Comparison of ENCODE assay signal across 10 mouse cellular contexts in the genomic region with DNA sequence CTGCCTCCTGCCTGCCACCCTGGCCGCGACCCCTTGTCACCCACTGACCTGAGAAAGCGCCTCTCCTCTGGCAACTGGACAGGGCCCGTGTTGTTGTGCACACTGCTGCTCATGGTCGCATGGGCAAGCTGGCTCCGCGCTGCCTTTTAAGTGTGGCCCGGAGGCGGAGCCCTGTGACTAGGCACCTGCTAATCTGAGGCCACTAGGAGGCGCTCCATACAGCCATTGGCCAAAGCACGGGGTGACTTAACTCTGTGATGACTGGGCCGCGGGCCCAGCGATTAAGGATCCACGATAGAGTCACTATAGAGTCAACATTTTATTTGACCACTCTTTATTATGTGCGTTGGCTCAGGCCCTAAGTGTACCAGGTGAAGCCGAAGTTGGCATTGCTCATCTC. TPM values are rescaled to one million over a fixed set of nuclear protein-coding genes. Genes with fewer than 3 reads are reported as not detected.
DNase-seq lines count a peak whose midpoint lies in the region; ATAC-seq and TF ChIP-seq lines count a peak whose summit lies in the region.
"Had no signal": no experiment of that assay in that cellular context is flagged by ENCODE, and none has a peak within 500 bp of the region (broad histone marks: within the 10 kb centered on the region; RNA-seq: fewer than 3 reads in every experiment).

No protein-coding gene starts in this region.

- H3K4me1 ChIP-seq in hindbrain, embryonic 10.5 days (replicated peaks), result peaks cover 84% of the 10 kb centered on the region
- H3K4me1 ChIP-seq in hindbrain, embryonic 12.5 days, result peaks cover 45% of the 10 kb centered on the region
- no peaks in the 10 kb centered on the region for H3K4me1 ChIP-seq in embryonic fibroblast, embryonic 13.5 days (ENCODE audit: control insufficient read depth, insufficient read depth, low read length)

- no peak for ATAC-seq in hindbrain, embryonic 12.5 days (ENCODE audit: low FRiP score)

- no peak overlapping the region for H3K4me2 ChIP-seq in hindbrain, embryonic 12.5 days (replicated peaks)
- H3K4me2 ChIP-seq: hindbrain, embryonic 15.5 days; neural tube, embryonic 12.5 days had no signal

- TF ChIP-seq POLR2A in embryonic fibroblast, embryonic 13.5 days (IDR thresholded peaks at IDR 0.05; ENCODE audit: low read depth, low read length), result no peak

- peaks cover 67% of the 10 kb centered on the region for H3K36me3 ChIP-seq in hindbrain, embryonic 10.5 days
- peaks cover 26% of the 10 kb centered on the region for H3K36me3 ChIP-seq in hindbrain, embryonic 12.5 days

- WGBS in hindbrain, embryonic 10.5 days, result 40% methylated on average over 17 of the region's 17 CpGs
- WGBS in hindbrain, embryonic 12.5 days, result 30% methylated on average over 17 of the region's 17 CpGs

- H3K4me3 ChIP-seq in hindbrain, embryonic 10.5 days, result no peak overlapping the region
- H3K4me3 ChIP-seq in hindbrain, embryonic 12.5 days, result no peak overlapping the region
- H3K4me3 ChIP-seq in embryonic fibroblast, embryonic 13.5 days (ENCODE audit: insufficient read depth, low read length), result no peak overlapping the region
- H3K4me3 ChIP-seq: hindbrain, embryonic 15.5 days; neural tube, embryonic 12.5 days had no signal

- H3K27me3 ChIP-seq in hindbrain, embryonic 10.5 days (ENCODE audit: insufficient read depth, poor library complexity, severe bottlenecking), result peaks cover 36% of the 10 kb centered on the region
- peaks cover 31% of the 10 kb centered on the region for H3K27me3 ChIP-seq in hindbrain, embryonic 12.5 days

- no peaks in the 10 kb centered on the region for H3K9me3 ChIP-seq in hindbrain, embryonic 10.5 days
- H3K9me3 ChIP-seq in hindbrain, embryonic 12.5 days (replicated peaks), result no peaks in the 10 kb centered on the region
- H3K9me3 ChIP-seq: hindbrain, embryonic 15.5 days; neural tube, embryonic 12.5 days had no signal

- DNase-seq in hindbrain, embryonic 10.5 days (ENCODE audit: low spot score), result peak; percentile 75
- DNase-seq in CD8-positive naive resting alpha-beta T cell, adult 2 months (ENCODE audit: low read depth in 2 of 2, low spot score in 2 of 2), result peak; percentile 53 to 55
- DNase-seq in brain, adult 2 months (ENCODE audit: low read depth, low spot score), result peak; percentile 73
- DNase-seq in kidney, postnatal 36 days, result peak; percentile 43 to 81
- DNase-seq in lung, postnatal 25 days (ENCODE audit: low spot score), result peak; percentile 31
- peak; percentile 49 for DNase-seq in thymus, postnatal 14 days

- no peak overlapping the region for H3K9ac ChIP-seq in hindbrain, embryonic 12.5 days
- H3K9ac ChIP-seq: hindbrain, embryonic 15.5 days; neural tube, embryonic 12.5 days had no signal

- no peak overlapping the region for H3K27ac ChIP-seq in hindbrain, embryonic 10.5 days
- H3K27ac ChIP-seq in hindbrain, embryonic 12.5 days, result no peak overlapping the region
- H3K27ac ChIP-seq in embryonic fibroblast, embryonic 13.5 days (ENCODE audit: insufficient read depth, low read length), result no peak overlapping the region
- H3K27ac ChIP-seq: hindbrain, embryonic 15.5 days; neural tube, embryonic 12.5 days had no signal

- peak; percentile 36; the same call in 1 of the 2 replicates for TF ChIP-seq CTCF in embryonic fibroblast, embryonic 13.5 days (IDR thresholded peaks at IDR 0.05; ENCODE audit: borderline replicate concordance, insufficient read depth, low read length)

RNA-seq across cellular contexts. Expression of a gene that starts 6.4 kb away (rescaled TPM):
- 0.44 and 0.47 TPM in 2 replicates for polyA plus RNA-seq in hindbrain, embryonic 10.5 days (2016; fragmentation: Nextera tagmentation; extraction: Ambion mirVana)
- 1.2 and 1.5 TPM in 2 replicates for polyA plus RNA-seq in hindbrain, embryonic 12.5 days (2016; fragmentation: Nextera tagmentation; extraction: Ambion mirVana)
- not detected in 2 replicates for polyA plus RNA-seq in embryonic fibroblast, embryonic 13.5 days (2011; ENCODE audit: insufficient read length, low read depth, missing spikeins)

RNA-seq across cellular contexts. Expression of a gene that starts 8.1 kb away (rescaled TPM):
- polyA plus RNA-seq in hindbrain, embryonic 10.5 days (2016; fragmentation: Nextera tagmentation; extraction: Ambion mirVana), result 4.7 and 4.8 TPM in 2 replicates
- 4.1 and 4.7 TPM in 2 replicates for polyA plus RNA-seq in hindbrain, embryonic 12.5 days (2016; fragmentation: Nextera tagmentation; extraction: Ambion mirVana)
- polyA plus RNA-seq in embryonic fibroblast, embryonic 13.5 days (2011; ENCODE audit: insufficient read length, low read depth, missing spikeins), result 0.39 and 0.50 TPM in 2 replicates

RNA-seq across cellular contexts. Expression of a gene that starts 8.5 kb away (rescaled TPM):
- polyA plus RNA-seq in hindbrain, embryonic 10.5 days (2016; fragmentation: Nextera tagmentation; extraction: Ambion mirVana), result 166 and 177 TPM in 2 replicates
- polyA plus RNA-seq in hindbrain, embryonic 12.5 days (2016; fragmentation: Nextera tagmentation; extraction: Ambion mirVana), result 160 and 167 TPM in 2 replicates
- 62.9 and 77.5 TPM in 2 replicates for polyA plus RNA-seq in embryonic fibroblast, embryonic 13.5 days (2011; ENCODE audit: insufficient read length, low read depth, missing spikeins)

RNA-seq across cellular contexts. Expression of a gene that starts 8.6 kb away (rescaled TPM):
- polyA plus RNA-seq in hindbrain, embryonic 10.5 days (2016; fragmentation: Nextera tagmentation; extraction: Ambion mirVana), result 4.9 and 7.3 TPM in 2 replicates
- 10.1 and 12.4 TPM in 2 replicates for polyA plus RNA-seq in hindbrain, embryonic 12.5 days (2016; fragmentation: Nextera tagmentation; extraction: Ambion mirVana)
- not detected in 2 replicates for polyA plus RNA-seq in embryonic fibroblast, embryonic 13.5 days (2011; ENCODE audit: insufficient read length, low read depth, missing spikeins)
